Mouse (Mus musculus) CH12.LX (cell line): ENCODE measurements around the gene Pak7.

Experiments
- BHLHE40 ChIP-seq: IDR thresholded peaks from 2 replicates; pipeline ENCODE4 v1.6.1; 2011; ENCODE audit warnings: mild to moderate bottlenecking, low read depth, low read length, improper control_type of control experiment
- MAZ ChIP-seq: IDR thresholded peaks from 2 replicates; pipeline ENCODE4 v1.6.1; 2012; ENCODE audit warnings: low read depth, mild to moderate bottlenecking, inconsistent platforms, low read length, improper control_type of control experiment, moderate library complexity

GRCm38 (mm10) chr2:136301406-136301805, 86.4 kb downstream of the Pak7 start:
- no peak for TF ChIP-seq BHLHE40
- no peak for TF ChIP-seq MAZ
